18 mouse cellular contexts compared by ENCODE assay signal in the genomic region with DNA sequence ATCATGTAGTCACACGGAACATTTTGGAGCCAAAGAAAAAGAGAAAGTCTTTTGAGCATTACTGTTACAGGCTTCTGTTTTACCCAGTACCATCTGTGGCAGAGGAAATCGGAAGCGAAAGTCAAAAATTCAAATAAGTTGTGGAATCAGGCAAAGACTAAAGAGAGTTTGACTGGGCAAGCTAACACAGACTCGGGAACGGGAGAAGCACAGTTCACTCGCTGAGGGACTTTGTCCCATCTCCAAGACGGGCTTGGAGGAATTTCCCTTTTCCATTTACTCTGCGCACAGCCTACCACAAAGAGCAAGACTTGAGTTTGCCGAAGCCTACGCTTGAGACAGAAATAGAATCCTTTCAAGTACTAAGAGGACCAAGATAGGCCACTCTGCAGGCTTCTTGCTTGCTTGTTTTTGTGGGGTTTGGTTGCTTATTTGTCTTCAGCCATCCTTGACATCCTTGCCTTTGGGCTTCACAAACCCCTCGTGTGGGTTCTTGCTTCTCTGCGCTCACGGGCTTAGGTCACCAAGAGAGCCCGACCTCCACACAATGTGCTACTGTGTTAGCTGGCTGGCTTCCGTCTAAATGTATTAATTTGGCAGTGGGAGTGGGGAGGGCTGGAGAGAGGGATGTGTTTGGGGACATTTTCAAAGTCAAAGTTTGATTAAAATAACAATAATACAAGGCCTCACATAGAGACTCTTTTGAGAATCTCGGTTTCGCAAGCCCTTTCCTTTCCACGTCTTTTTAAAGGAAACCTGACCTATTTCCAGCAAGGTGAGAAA. TPM values are rescaled to one million over a fixed set of nuclear protein-coding genes. Genes with fewer than 3 reads are reported as not detected.
DNase-seq lines count a peak whose midpoint lies in the region; ATAC-seq lines count a peak whose summit lies in the region.
"Had no signal": no experiment of that assay in that cellular context is flagged by ENCODE, and none has a peak within 500 bp of the region (broad histone marks: within the 10 kb centered on the region; RNA-seq: fewer than 3 reads in every experiment).

No protein-coding gene starts in this region.

- no peak for ATAC-seq in hindbrain, embryonic 11.5 days (ENCODE audit: low FRiP score)
- ATAC-seq in hindbrain, embryonic 12.5 days (ENCODE audit: low FRiP score): no peak
- no peak for ATAC-seq in monocyte, adult 5-6 weeks (replicated peaks; ENCODE audit: insufficient number of reproducible peaks, low FRiP score, low TSS enrichment, poor library complexity, severe bottlenecking)
- ATAC-seq: inflammation-experienced regulatory T-cells, adult 6 months; liver, postnatal 0 days; midbrain, embryonic 15.5 days had no signal

- H3K9me3 ChIP-seq in hindbrain, embryonic 11.5 days (ENCODE audit: control insufficient read depth, low read length): no peaks in the 10 kb centered on the region
- no peaks in the 10 kb centered on the region for H3K9me3 ChIP-seq in hindbrain, embryonic 12.5 days (replicated peaks)
- H3K9me3 ChIP-seq: limb, embryonic 13.5 days; midbrain, embryonic 15.5 days; neural tube, embryonic 12.5 days had no signal

- peak; percentile 46 to 70 for DNase-seq in frontal cortex, adult 2 months (ENCODE audit: extremely low spot score in 1 of 2, low spot score in 1 of 2)
- no peak for DNase-seq in frontal cortex, postnatal 25 days (ENCODE audit: low spot score in 2 of 2)
- DNase-seq in hindbrain, embryonic 11.5 days (ENCODE audit: low spot score): peak; percentile 8
- peak; percentile 35 to 54 for DNase-seq in right cerebral cortex, adult 2 months (ENCODE audit: low spot score in 2 of 2)
- DNase-seq in right cerebral cortex, postnatal 4 days: no peak
- DNase-seq in testis, postnatal 14 days (ENCODE audit: low spot score): peak; percentile 67
- DNase-seq: adrenal gland, postnatal 14 days; cerebellum, postnatal 14 days; layer of hippocampus, adult 9-11 months; liver, postnatal 0 days had no signal

- H3K9ac ChIP-seq in hindbrain, embryonic 11.5 days (ENCODE audit: low read depth, low read length): no peak overlapping the region
- no peak overlapping the region for H3K9ac ChIP-seq in hindbrain, embryonic 12.5 days
- H3K9ac ChIP-seq: limb, embryonic 13.5 days; liver, postnatal 0 days; midbrain, embryonic 15.5 days; neural tube, embryonic 12.5 days had no signal

- no peak overlapping the region for H3K4me3 ChIP-seq in hindbrain, embryonic 11.5 days (ENCODE audit: low read depth, low read length)
- no peak overlapping the region for H3K4me3 ChIP-seq in hindbrain, embryonic 12.5 days
- H3K4me3 ChIP-seq: limb, embryonic 13.5 days; midbrain, embryonic 15.5 days; neural tube, embryonic 12.5 days had no signal

- H3K27me3 ChIP-seq in hindbrain, embryonic 11.5 days (ENCODE audit: control insufficient read depth, insufficient read depth, low read length): no peaks in the 10 kb centered on the region
- no peaks in the 10 kb centered on the region for H3K27me3 ChIP-seq in hindbrain, embryonic 12.5 days
- H3K27me3 ChIP-seq: limb, embryonic 13.5 days; midbrain, embryonic 15.5 days; neural tube, embryonic 12.5 days had no signal

- H3K36me3 ChIP-seq in hindbrain, embryonic 11.5 days (ENCODE audit: control insufficient read depth, insufficient read depth, low read length): no peaks in the 10 kb centered on the region
- no peaks in the 10 kb centered on the region for H3K36me3 ChIP-seq in hindbrain, embryonic 12.5 days
- H3K36me3 ChIP-seq: limb, embryonic 13.5 days; midbrain, embryonic 15.5 days; neural tube, embryonic 12.5 days had no signal

- no peaks in the 10 kb centered on the region for H3K4me1 ChIP-seq in hindbrain, embryonic 11.5 days (replicated peaks; ENCODE audit: control insufficient read depth, insufficient read depth, low read length)
- no peaks in the 10 kb centered on the region for H3K4me1 ChIP-seq in hindbrain, embryonic 12.5 days
- H3K4me1 ChIP-seq: limb, embryonic 13.5 days; midbrain, embryonic 15.5 days; neural tube, embryonic 12.5 days had no signal

- 74% methylated on average over 18 of the region's 18 CpGs for WGBS in hindbrain, embryonic 11.5 days
- 74% methylated on average over 18 of the region's 18 CpGs for WGBS in hindbrain, embryonic 12.5 days

- H3K27ac ChIP-seq in hindbrain, embryonic 11.5 days (ENCODE audit: low read depth, low read length): no peak overlapping the region
- no peak overlapping the region for H3K27ac ChIP-seq in hindbrain, embryonic 12.5 days
- H3K27ac ChIP-seq: limb, embryonic 13.5 days; midbrain, embryonic 15.5 days; neural tube, embryonic 12.5 days had no signal

- no peak overlapping the region for H3K4me2 ChIP-seq in hindbrain, embryonic 11.5 days (replicated peaks; ENCODE audit: low read depth, low read length)
- H3K4me2 ChIP-seq in hindbrain, embryonic 12.5 days (replicated peaks): no peak overlapping the region
- H3K4me2 ChIP-seq: limb, embryonic 13.5 days; midbrain, embryonic 15.5 days; neural tube, embryonic 12.5 days had no signal

RNA-seq across cellular contexts. Expression of a gene that starts 30.5 kb away (rescaled TPM):
- 7.9 and 9.3 TPM in 2 replicates for polyA plus RNA-seq in frontal cortex, adult 2 months (2012; rRNA removed)
- 26.5 and 34.1 TPM in 2 replicates for polyA plus RNA-seq in hindbrain, embryonic 11.5 days (2014; fragmentation: Nextera tagmentation; extraction: Ambion mirVana)
- polyA plus RNA-seq in hindbrain, embryonic 12.5 days (2016; fragmentation: Nextera tagmentation; extraction: Ambion mirVana): 20.2 and 21.4 TPM in 2 replicates
- total RNA-seq in monocyte, adult 5-6 weeks (2017): 3.5 to 11.2 TPM (median 9.5 TPM) in 3 replicates

RNA-seq across cellular contexts. Expression of a gene that starts 31.7 kb away (rescaled TPM):
- 1.3 TPM in 2 replicates for polyA plus RNA-seq in frontal cortex, adult 2 months (2012; rRNA removed)
- polyA plus RNA-seq in hindbrain, embryonic 11.5 days (2014; fragmentation: Nextera tagmentation; extraction: Ambion mirVana): 4.2 and 4.7 TPM in 2 replicates
- polyA plus RNA-seq in hindbrain, embryonic 12.5 days (2016; fragmentation: Nextera tagmentation; extraction: Ambion mirVana): 6.7 and 7.3 TPM in 2 replicates
- 8.3 to 13.4 TPM (median 8.6 TPM) in 3 replicates for total RNA-seq in monocyte, adult 5-6 weeks (2017)

RNA-seq across cellular contexts. Expression of a gene that starts 49.8 kb away (rescaled TPM):
- polyA plus RNA-seq in frontal cortex, adult 2 months (2012; rRNA removed): not detected in 2 replicates
- not detected in 2 replicates for polyA plus RNA-seq in hindbrain, embryonic 11.5 days (2014; fragmentation: Nextera tagmentation; extraction: Ambion mirVana)
- polyA plus RNA-seq in hindbrain, embryonic 12.5 days (2016; fragmentation: Nextera tagmentation; extraction: Ambion mirVana): 0.18 TPM in 1 of 2 replicates, not detected in the other
- not detected in 3 replicates for total RNA-seq in monocyte, adult 5-6 weeks (2017)
- total RNA-seq: adrenal gland, postnatal 14 days; MEL had no signal
- polyA plus RNA-seq: inflammation-experienced regulatory T-cells, adult 6 months; kidney, embryonic 16.5 days; limb, embryonic 13.5 days; liver, postnatal 0 days; midbrain, embryonic 15.5 days had no signal

Comparison
In these comparisons a context has a peak if more than half of its experiments do, and no peak if none do; other contexts are left out.
1. DNase-seq: peak in frontal cortex, adult 2 months (2 of 2), hindbrain, embryonic 11.5 days (single experiment), right cerebral cortex, adult 2 months (2 of 2) and testis, postnatal 14 days (single experiment); none in frontal cortex, postnatal 25 days (0 of 2) and right cerebral cortex, postnatal 4 days (single experiment).